Mouse (Mus musculus): Measurements from ENCODE around the gene Rusc1.

GRCm38 (mm10) chr3:89133063-89133450, 39.9 kb upstream of the Rusc1 start:
- TF ChIP-seq POLR2A (IDR thresholded peaks at IDR 0.05; ENCODE audit: low read depth, low read length) (no peak), CTCF (IDR thresholded peaks at IDR 0.05; ENCODE audit: extremely low read depth, insufficient read length, insufficient replicate concordance, low read depth, low read length) (no peak)
